Mouse (Mus musculus): ENCODE results near the gene Akap8.

Gene Akap8

DNA sequence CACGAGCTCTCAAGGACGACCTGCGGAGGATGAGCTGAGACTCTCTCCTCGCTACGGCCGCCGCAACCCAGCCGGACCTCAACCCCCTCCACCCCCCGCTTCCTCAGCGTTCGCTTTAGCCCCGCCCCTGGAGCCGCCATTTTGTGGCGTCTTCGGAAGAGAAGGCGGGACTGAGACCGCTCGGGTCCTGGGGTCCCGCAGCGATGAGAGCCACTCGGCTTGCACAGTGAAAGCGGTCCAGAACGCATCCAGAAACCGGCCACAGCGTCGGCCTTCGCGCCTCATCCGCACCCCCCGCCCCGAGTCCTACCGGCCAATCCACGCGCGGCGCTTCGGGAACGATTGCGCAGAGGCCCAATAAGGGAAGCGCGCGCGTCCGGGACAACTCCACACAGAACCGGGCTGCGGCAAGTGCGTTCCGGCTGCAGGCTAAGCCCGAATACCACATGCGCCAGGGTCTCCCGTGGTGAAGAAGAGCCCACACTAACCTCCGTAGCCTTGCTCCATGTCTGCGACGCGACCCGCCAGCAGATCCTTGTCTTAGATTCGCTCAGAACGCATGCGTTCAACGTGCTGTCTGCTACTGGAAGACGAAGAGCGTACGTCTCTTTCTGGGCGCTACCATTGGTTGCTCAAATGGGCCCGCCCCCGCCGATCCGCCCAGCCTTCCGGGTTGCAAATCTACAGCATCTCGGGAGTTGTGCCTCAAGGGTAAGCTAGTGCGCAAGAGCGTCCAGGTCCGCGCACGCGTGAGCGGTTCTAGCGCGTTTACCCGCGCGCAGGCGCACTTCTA, at the start of gene Akap8:
Akap8 (minus strand) TSS at position 642 of the 793 bp plus-strand sequence.
- DNase-seq, result peak; percentile 99

DNA sequence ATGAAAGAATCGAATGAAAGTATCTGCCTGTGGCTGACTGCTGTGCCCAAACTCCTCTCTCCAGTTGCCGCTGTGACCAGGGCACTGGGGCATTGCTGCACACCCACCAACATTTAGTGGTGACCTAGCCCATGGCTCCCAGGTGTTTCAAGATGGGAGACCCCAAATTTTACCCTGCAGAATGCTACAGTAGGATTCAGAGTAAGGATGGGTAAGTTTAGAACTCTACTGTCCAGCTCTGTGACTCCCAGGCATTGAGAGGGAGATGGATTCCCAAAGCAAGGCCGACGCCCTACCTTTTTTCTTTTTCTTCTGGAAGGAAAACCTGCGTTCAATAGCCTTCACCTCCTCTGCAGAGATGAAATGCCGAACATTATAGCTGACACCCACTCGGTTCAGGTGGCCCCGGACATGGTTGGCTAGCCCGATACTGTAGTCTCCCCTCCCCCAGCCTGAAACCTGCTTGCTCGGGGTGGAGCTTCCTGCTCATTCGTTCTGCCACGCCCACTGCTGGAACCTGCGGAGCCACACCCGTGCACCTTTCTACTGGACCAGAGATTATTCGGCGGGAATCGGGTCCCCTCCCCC, 48.0 kb upstream of the Akap8 start:
- DNase-seq, result no peak

DNA sequence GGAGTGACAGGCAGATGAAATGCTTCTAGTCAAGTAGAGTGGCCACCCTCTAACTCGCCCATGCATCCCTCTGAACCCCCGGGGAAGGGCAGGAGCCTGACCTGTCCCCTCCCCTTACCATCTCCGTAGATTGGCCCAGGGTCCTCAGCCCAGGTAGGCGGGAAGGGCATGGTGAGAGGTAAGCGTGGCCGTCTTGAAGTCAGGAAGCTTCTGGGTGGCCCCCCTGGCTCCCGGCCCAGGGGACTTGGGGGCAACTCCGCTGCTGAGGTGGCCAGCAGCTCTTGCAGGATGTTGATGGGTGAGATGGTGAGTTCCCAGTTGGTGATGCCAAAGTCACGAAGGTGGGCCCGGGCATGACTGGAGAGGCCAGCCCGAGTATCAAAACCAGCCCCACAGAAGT, 46.7 kb upstream of the Akap8 start:
- DNase-seq, result no peak

DNA sequence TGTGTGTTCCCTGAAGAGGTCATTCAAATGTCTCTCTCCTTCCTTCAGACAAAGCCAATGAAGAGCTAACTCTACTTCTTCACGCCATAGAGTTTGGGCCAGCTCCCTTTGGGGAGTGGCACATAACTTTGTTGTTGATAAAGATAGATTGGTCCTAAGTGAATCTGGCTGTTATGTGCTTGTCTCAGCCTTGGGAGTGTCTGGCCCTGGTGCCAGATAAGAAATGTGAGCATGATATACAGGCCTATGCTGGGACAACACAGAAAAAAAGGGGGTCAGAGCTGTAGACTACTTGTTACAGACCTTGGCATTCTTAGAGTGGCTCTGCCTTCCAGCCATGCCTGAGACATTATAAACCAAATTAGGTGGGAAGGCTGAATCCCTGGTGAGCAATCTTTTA, 44.3 kb upstream of the Akap8 start:
- DNase-seq, result no peak

DNA sequence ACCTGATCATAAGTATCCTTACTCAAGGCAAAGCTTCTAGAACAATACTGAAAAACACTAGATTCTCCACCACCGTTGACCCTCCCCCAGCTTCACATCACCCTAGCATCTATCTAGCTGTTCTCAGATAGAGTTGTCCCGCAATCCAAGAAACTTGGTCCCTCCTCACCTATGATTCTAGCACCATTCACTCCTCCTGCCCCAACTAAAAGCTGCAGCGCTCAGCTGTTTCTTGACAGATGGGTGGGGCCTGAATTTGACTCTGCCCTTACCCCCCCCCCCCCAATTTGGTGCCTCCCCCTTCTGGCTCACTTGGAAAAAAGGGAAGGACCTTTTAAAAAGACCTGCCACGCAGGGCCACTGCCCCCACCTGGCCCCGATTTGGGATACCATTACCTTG, 43.8 kb upstream of the Akap8 start:
- no peak for DNase-seq

DNA sequence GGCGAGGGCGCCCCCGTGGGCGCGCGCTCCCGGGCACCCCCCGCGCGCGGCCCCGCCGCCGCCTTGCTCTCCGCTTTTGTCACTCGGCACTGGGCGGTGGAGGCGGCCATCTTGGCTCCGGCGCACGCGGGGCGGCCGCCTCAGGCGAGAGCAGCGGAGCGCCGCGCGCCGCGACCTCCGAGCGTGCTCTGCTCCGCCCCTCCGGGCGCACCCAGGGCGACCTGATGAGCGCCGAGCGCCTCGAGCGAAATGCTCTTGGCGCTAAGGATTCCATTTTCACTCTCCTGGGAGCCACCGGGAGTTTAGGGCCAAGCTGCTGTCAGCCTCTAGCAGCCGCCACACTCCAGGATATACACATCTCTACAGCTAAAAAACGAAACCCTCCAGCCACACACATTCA, 43.3 kb upstream of the Akap8 start:
- peak; percentile 94 for DNase-seq

DNA sequence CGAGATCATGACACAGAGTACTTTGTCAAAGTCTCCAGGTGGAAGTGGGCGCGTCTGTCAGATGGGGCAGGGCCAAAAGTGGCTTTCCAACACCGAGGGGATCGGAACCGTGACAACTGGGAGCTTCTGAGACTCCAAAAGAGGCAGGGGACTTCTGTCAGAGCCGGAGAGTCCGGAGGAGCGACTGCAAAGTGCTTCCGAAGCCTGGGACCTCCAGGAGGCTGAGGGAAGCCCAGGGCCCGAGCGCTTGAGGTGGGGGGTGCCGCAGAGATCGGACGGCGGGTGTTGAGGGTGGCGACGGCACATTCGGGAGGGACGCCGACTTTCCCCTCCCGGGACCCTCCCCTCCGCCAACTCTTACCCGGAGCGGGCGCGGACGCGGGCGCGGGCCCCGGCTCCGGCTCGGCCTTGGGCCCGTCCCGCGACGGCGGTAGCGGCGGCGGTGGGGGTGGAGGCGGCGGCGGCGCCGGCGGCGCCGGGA, 42.8 kb upstream of the Akap8 start:
- DNase-seq, result no peak

DNA sequence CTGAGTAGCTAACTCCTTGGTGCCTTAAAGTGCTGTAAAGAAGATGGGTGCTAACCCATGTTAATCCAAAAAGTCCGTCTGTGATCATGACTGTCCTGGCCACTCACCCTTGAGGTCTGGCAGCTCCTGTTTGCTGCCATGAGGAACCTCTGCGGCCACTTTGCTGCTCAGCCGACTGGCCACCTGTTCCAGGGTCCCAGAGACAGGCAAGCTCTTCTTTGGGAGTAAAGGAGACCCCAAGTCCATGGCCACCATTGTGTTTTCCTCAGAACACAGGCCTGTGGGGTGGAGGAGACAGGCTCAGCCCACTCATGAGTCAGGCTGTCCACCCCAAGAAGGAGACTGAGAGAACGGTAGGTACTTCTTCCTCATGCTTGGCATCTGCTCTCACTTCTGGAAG, 41.6 kb upstream of the Akap8 start:
- no peak for DNase-seq

DNA sequence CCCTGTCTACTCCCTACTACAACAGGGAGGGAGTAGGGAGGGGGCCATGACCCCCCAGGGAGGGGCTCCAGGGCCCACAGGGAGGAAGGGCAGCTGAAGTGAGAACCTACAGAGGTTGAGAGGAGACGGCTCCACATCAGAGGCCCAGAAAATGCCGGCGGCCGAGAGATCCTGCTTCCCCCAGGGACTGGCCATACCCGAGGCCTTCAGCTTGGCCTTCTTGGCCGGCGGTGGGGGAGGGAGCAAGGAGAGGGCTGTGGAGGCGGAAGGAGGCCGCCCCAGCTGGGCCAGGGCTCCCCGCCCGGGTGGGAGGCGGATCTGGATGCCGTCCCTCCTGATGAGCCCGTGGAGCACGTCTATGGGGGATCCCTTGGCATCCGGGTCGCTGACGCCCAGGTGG, 38.9 kb upstream of the Akap8 start:
- DNase-seq, result no peak

DNA sequence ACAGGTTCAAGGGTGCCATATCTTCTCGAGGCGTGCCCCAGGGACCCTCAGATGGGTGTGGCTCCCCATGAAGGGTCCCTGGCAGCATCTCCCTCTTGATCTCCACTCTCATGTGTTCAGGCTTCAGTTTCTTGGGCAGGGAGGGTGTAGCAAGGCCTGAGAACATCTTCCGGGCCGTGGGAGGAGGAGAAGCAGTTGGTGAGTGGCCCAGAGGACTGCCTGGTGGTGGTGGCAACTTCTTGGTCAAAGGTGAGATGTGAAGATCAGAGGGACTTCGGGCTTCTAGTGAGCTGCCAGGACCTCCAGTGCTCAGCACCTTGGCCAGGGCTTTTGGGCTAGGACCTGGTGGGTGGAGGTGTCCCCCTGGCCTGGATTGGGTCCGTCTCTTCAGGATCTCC, 37.9 kb upstream of the Akap8 start:
- DNase-seq, result no peak

DNA sequence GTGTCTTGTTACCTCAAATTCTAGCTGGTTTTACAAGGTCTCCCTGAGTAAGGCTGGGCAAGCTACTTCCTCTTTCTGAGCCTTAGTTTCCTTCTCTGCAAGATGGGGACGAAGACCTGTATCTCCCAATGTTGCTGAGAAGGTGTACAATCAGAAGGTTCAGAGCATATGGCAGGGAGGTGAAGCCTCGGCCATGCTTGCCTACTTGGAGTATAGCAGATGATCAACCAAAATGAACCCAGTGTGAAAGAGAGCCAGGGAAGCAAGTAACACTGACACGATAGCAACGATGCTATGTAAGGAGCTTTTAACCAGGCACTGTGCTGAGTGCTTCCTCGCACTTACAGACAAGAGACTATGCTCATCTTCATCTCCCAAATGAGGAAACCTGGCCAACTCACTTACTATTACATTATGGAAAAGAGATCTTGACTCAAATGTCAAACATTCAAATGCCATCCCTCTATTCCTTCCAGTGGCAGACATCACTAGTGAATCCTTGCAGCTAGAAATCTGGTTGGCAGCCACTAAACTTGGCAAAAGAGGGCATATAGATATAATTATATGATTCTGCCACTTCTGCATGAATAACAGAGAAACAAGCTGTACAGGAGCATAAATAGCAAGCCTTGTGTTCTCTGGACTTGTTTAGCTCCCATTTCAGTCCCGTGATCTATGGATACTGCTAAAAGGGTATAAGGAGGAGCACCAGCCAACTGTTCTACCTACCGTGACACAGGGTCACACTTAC, 37.3 kb upstream of the Akap8 start:
- DNase-seq, result no peak

DNA sequence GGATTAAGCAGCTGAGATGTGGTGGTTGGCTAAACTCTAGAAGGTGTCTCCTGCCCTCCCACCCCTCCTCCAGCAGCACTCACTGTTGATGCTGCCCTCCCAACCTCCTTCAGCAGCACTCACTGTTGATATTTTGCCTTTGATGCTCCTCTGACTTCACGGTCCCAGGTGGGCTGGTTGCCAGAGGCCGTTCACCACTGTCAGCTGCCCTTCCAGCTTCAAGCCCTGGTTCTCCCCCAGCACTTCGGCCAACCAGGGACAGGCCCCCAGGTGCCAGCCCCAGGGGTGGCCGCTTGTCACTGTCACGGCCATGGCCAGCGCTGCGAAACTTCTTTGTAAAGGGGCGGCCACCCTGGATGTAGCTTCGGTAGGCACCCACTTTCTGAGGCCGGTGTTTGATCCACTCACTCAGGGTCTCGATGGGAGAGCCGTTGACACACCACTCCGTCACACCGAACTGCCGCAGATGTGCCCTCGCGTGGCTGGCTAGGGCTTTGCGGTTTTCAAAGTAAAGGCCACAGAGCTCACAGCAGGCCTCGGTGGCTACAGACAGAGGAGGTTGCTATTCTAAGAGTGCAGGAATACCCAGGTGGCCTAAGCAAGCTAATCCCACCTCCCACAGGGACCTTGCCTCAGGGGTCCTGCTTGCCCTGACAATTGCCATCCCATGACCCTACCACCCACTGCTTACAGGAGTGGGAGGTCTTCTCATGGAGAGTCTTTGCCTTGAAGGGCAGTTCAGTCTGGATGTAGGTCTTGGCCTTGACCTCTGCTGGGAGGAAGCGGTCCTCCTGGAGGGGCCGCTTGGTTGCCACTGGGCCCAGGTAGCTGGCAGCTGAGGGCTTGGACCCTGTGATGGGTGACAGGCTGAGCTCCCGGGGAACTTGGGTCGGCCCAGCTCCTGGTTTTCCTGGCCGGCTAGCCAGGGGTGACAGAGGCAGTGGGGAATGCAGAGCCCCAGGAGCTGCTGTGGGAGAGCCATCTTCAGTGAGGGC, 36.0 kb upstream of the Akap8 start:
- no peak for DNase-seq

DNA sequence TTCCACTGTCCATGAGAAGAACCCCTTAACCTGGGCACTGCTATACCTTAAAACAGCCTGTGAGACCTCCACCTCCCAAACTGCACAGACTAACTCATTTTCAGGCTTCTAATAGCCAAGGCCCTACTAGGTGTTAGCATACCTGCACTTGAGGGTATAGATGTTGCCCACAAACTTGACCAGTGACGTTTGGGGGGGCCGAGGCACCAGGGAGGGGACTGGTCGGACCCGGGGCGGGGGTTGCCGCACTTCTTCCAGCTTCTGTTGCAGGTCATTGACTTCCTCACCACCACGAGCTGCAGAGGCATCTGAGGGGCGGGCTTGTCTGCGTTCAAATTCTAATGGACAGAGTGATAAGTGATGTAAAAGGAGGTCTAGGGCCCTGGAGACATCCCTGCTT, 35.2 kb upstream of the Akap8 start:
- no peak for DNase-seq

DNA sequence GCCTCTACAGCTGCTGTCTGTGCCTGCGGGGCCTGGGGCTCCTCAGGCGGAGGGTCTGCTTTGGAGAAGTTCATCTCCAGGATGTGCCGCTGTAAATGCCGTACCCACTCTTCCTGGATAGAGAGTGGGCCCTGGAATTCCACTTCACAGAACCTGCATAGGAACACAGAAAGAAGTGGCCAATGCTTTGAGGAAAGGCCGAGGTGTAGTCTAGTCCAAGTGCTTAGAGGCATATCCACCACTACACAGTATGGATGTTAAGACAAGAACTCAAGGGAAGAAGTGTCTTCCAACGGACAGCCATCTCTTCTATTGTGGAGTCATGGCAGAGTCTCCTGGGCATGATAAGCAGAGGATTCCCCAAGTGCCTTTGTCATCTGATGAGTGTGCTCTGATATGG, 34.0 kb upstream of the Akap8 start:
- no peak for DNase-seq

DNA sequence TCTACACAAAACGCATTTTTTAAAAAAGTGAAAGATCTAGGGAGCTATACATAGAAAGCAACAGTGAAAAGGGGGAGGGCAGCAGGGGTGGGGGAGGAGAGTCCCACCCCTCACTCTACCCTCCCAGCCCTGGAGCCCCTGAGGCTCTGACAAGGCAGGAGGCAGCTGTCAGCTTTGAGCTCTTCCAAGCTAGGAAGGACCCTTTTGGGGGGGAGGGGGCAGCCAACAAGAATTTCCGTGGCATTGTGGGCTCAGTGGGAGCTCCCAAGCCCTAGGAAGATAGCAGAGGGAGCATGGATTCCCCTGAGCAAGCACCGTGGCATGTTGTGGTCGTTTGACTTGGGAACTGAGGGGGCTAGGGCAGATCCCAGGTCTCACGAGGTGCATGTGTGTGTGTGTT, 33.2 kb upstream of the Akap8 start:
- DNase-seq, result peak; percentile 13

DNA sequence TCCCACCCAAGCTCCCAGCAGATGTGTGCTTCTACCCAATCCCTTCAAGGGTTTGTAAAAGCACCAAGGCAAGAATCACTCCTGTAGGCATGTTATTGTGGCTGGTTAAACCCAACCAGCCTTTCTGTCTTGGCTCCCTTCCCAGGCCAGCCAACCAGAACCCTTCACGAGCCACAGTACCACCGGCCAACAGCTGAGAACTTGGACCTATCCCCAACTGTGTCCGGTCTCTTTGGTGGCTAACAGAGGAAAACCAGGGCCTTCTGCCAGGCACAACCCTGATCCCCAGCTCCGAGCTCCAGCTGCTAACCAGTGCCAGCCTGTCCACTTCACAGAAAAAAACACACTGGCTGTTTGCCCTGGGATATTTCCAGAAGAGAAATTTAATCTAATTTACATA, 32.7 kb upstream of the Akap8 start:
- no peak for DNase-seq

DNA sequence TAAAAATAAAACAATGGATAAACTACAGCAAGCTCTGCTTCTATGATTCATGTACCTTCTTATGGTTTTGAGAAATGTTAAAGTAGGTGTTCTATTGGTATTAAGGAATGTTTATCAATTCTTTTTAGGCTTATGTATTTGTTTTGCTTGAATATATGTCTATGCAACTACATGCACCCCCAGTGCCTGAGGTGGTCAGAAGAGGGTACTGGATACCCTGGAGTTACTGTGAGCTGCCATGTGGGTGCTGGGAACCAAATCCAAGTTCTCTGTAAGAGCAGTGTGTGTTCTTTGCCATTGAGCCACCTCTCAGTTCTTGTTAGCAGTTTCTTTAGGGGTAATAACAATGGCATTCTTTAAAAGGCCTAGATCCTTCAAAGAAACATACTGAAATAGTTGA, 30.7 kb upstream of the Akap8 start:
- DNase-seq, result no peak

DNA sequence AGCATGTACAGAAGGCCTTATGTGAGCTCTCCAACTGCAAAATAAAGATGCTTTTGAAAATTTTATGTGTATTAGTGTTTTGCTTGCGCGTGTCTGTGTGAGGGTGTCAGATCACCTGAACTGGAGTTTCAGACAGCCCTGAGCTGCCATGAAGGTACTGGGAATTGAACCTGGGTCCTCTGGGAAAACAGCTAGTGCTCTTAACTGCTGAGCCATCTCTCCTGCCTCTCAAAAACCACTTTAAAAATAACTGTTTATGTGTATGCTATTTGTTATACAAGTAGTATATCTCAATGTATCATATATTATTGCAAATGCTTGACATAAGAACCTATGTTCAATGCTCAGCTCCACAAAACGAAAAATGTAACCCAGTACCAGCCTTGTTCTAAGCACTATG, 30.2 kb upstream of the Akap8 start:
- no peak for DNase-seq

DNA sequence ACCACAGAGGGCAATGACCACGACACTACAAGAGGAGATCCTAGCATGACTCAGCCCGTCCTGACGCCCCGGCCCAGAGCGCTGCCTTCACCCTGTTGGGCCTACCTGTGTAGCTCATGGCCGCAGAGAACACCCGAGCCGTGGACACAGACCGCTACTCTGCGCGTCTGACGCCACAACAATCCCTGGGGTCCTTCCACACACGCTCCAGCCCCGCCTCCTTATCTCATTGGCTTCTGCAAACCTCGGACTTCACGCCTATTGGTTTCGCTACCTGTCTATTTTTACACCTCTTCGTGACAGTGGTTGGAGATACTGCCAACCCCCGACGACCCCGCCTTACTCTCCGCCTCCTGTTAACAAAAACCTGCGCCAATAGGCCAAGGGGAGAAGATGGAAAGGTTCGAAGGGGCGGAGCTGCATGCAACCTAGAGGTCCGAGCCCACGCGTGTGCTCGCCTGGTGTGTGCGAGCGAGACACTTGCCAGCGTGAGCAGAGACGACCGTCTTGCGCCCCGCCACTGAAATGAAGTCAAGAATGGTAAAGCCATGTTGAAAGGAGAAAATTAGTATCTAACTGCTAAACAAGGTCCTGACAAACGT, 29.4 kb upstream of the Akap8 start, which contains the start of gene Akap8l:
Akap8l (minus strand) TSS at position 226 of the 602 bp plus-strand sequence.
- DNase-seq, result peak; percentile 100

DNA sequence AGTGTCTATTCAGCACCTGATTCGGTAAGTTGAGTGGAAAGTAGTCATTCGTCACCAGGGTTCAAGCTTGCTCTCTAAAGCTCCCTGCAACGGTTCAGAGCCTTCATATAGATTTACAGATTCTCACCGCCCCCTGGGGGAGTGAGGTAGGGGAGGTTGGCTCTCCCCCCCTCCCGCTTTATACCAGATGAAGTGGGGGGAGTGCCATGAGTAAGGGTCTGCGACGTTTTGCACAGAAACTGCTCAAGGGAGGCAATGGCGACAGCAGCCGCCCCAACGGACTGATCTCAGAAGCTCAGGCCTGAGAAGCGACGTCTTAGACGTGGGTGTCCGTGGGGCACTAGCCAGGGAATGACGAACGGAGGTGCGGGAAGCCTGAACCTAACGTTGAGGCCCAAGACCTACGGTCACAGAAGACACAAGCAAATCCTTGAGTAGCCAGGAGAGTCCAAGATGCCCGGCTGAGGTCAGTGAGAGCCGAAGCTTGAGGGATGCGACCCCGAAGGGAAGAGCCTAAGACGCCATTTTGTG, 28.9 kb upstream of the Akap8 start:
- no peak for DNase-seq

DNA sequence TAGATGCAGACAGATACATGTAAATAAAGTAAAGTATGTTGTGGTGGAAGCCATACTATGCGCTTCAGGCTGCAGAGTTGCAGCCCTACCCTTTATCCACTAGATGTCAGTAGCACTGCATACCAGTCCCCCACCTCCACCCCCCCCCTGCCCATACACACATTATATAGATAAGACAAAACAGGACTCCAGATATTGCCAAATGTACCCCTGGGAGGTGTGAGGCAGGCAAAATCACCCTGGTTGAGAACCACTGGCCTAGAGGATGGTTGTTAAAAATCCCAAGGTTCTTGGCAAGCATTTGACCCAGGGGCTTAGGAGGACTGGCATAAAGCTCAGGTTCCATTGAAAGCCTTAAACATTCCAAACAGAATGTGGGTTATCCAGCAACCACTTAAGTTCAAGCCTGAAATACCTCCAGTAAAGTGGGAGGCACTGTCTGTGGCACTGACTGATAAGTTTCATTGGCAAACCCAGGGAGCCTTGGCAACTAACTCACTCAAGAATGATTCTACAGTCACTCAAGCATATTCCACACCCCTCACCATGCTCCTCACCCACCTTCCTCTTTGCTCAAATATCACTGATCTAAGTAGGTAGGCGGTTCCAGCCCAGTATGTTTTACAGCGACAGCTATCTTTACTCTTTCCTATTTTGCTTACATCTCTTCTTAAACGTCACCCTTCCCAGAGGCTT, 28.1 kb upstream of the Akap8 start:
- DNase-seq, result peak; percentile 63
